Mouse (Mus musculus) ES-Bruce4 (cell line): ENCODE results near the gene Krt9.

Source experiments
- CTCF ChIP-seq: IDR thresholded peaks from one replicate; pipeline ENCODE4 v1.8.1; 2011; ENCODE audit warnings: low read depth, low read length
- EP300 ChIP-seq: IDR thresholded peaks from 2 replicates; pipeline ENCODE4 v1.6.1; 2011; ENCODE audit warnings: low read depth, low read length; ENCODE audit not compliant: insufficient read depth

DNA sequence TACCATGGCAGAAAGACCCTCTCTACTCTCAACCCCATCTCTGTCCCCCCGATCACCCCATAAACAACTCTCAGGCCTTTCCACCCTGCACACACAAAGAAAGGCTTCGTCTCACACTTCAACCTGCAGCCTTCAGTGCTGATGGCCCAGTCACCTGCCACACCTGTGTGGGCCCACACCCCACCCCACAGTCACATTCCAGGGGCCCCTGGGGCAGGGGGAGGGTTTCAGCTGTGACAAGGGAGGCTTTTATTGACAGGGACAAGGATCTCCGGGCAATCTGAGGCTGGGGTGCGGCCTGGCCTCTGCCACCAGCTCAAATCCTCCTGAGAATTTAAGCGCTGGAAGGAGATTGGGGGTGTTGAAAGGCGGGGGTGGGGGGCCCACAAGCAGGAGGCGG lies 54.2 kb downstream of the Krt9 start:
- TF ChIP-seq CTCF (no peak), EP300 (no peak)
